Mouse (Mus musculus) limb, embryonic 12.5 days (tissue): ENCODE results near the gene Ptprk. TPM values are rescaled to one million over a fixed set of nuclear protein-coding genes. Genes with fewer than 3 reads are reported as not detected.
A peak's percentile ranks its signal among the peaks of the same experiment; 100 is the strongest.

Experiments used
- ATAC-seq: fragments of 200-750 bp; cut with Nextera tagmentation; 2 replicates; pipeline ENCODE4 v1.8.0; 2017; ENCODE audit warnings: low read depth, moderate TSS enrichment; ENCODE audit not compliant: insufficient number of reproducible peaks, insufficient read depth, low FRiP score, low TSS enrichment
- H3K27ac ChIP-seq: fragments of 300-500 bp; sonication (generic); 2 replicates; pipeline ENCODE4 v1.5.1; 2016; ENCODE audit warnings: mild to moderate bottlenecking, moderate library complexity
- H3K27me3 ChIP-seq: fragments of 300-500 bp; sonication (generic); 2 replicates; pipeline ENCODE4 v1.6.1; 2016; ENCODE audit warnings: mild to moderate bottlenecking, moderate library complexity
- H3K36me3 ChIP-seq: fragments of 300-500 bp; sonication (generic); 2 replicates; pipeline ENCODE4 v1.6.1; 2016; ENCODE audit warnings: mild to moderate bottlenecking, moderate library complexity
- H3K4me1 ChIP-seq: fragments of 300-500 bp; sonication (generic); replicated peaks from 2 replicates; pipeline ENCODE4 v1.6.1; 2016
- H3K4me2 ChIP-seq: fragments of 300-500 bp; sonication (generic); 2 replicates; pipeline ENCODE4 v1.6.1; 2016; ENCODE audit warnings: mild to moderate bottlenecking, moderate library complexity
- H3K4me3 ChIP-seq: fragments of 300-500 bp; sonication (generic); replicated peaks from 2 replicates; pipeline ENCODE4 v1.5.1; 2016; ENCODE audit warnings: mild to moderate bottlenecking
- H3K9ac ChIP-seq: fragments of 300-500 bp; sonication (generic); replicated peaks from 2 replicates; pipeline ENCODE4 v1.6.1; 2016; ENCODE audit warnings: mild to moderate bottlenecking, moderate library complexity
- H3K9me3 ChIP-seq: fragments of 300-500 bp; sonication (generic); 2 replicates; pipeline ENCODE4 v1.6.1; 2016; ENCODE audit warnings: mild to moderate bottlenecking, moderate library complexity
- WGBS: fragments of 180-500 bp; shearing (Covaris S2); methylation state at CpG from one replicate; pipeline ENCODE4 v1.1.7; 2016; 5-methylcytosine and 5-hydroxymethylcytosine counted together
- polyA plus RNA-seq: library from polyadenylated mRNA; unstranded; fragments of >200 nt; fragmentation: Nextera tagmentation; extraction: Ambion mirVana; gene quantifications from 2 replicates; pipeline ENCODE4 v1.2.1, GENCODE M21; 2016

Gene Ptprk
- polyA plus RNA-seq, 1 experiment from 2014 or later = 44.8 TPM

DNA sequence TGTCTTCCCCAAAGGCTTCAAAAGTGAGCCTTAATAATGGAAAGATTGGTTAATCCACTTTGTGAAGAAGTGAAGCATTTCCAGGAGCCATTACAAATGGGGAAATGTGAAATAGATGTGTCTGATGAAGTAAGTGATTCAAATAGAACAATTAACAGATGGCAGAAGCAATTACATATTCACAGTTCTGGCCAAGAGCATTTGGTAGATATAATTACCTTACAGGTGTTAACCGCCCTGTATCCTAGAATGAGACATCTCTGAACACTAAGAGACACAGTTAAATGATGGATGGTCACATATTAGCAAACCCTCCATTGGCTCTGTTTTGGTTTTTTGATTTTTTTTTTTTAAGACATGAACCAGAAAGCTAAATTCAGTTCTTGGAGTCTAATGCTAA lies 361.5 kb downstream of the Ptprk start:
- no peaks in the 10 kb centered on the region for H3K27me3 ChIP-seq
- H3K4me3 ChIP-seq = no peak overlapping the region
- H3K4me2 ChIP-seq = no peak overlapping the region
- no peaks in the 10 kb centered on the region for H3K4me1 ChIP-seq
- H3K9ac ChIP-seq = no peak overlapping the region
- H3K9me3 ChIP-seq = no peaks in the 10 kb centered on the region
- H3K36me3 ChIP-seq = no peaks in the 10 kb centered on the region
- 89% methylated on average over 1 of the region's 1 CpGs for WGBS
- H3K27ac ChIP-seq = no peak overlapping the region
- ATAC-seq = no peak

DNA sequence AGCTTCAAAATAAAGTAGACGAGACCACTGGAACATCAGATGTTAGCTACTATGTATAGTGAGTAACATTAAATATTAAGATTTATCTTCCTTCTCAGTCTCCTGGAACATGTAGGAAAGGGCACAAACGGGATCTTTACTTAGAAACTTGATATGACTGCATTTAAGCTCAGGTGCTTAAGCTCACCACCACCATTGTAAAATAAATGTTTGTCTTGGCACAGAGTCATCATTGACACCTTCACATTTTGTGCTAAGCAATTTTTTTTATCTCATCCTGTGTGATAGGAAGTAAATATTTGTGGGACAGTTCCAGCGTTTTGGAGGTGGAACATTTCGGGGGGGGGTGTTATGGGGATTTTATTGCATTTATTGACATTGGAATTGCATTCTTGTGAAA lies 375.2 kb downstream of the Ptprk start:
- Histone ChIP-seq H3K9ac (no peak overlapping the region), H3K36me3 (no peaks in the 10 kb centered on the region), H3K27me3 (no peaks in the 10 kb centered on the region), H3K4me2 (no peak overlapping the region), H3K27ac (no peak overlapping the region), H3K4me1 (no peaks in the 10 kb centered on the region), H3K9me3 (no peaks in the 10 kb centered on the region), H3K4me3 (no peak overlapping the region)
- WGBS = 70% methylated on average over 4 of the region's 4 CpGs
- ATAC-seq = no peak

DNA sequence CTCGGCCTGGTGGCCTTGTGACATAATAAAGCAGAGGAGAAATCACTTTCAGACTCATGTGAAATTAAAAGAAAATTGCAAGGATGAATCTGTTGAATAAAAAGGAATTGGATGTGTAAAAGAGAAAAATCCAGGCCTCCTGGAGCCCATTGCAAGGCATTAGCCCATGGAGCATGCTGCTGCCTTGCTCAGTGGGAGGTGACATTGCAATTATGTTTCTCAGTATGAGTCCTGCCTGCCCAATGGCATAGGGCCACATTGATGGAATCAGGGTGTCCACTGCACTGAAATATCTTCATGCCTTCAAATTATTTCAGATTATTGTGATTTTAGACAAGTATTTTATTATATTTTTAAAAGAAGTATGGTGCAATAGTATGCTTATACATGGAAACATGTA lies 376.0 kb downstream of the Ptprk start:
- 40% methylated on average over 1 of the region's 1 CpGs for WGBS
- no peaks in the 10 kb centered on the region for H3K9me3 ChIP-seq
- H3K4me2 ChIP-seq = no peak overlapping the region
- ATAC-seq = no peak
- H3K27ac ChIP-seq = no peak overlapping the region
- no peaks in the 10 kb centered on the region for H3K27me3 ChIP-seq
- H3K36me3 ChIP-seq = no peaks in the 10 kb centered on the region
- H3K4me1 ChIP-seq = no peaks in the 10 kb centered on the region
- H3K9ac ChIP-seq = no peak overlapping the region
- H3K4me3 ChIP-seq = no peak overlapping the region

DNA sequence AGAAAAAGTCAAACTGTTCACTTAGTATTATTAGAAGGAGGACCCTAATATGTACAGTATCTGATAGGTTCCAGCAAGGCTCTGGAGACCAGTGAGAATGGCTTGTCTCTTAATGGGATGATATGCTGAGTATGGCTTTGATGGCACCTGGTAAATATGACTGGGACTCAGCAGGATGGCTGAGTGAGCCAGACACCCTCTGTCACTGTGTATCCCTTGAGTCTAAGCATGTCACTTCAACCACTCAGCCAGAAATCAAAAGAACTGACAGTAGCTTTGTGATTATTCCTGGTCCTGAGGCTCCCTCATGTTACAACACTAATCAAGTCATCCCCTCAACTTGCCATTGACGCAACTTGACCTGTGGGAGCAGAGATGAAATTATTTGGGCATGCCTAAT lies 383.4 kb downstream of the Ptprk start:
- Histone ChIP-seq H3K36me3 (no peaks in the 10 kb centered on the region), H3K27ac (no peak overlapping the region), H3K27me3 (no peaks in the 10 kb centered on the region), H3K9me3 (no peaks in the 10 kb centered on the region), H3K4me3 (no peak overlapping the region), H3K4me2 (no peak overlapping the region), H3K4me1 (no peaks in the 10 kb centered on the region), H3K9ac (no peak overlapping the region)
- 85% methylated on average over 1 of the region's 1 CpGs for WGBS
- ATAC-seq = no peak

DNA sequence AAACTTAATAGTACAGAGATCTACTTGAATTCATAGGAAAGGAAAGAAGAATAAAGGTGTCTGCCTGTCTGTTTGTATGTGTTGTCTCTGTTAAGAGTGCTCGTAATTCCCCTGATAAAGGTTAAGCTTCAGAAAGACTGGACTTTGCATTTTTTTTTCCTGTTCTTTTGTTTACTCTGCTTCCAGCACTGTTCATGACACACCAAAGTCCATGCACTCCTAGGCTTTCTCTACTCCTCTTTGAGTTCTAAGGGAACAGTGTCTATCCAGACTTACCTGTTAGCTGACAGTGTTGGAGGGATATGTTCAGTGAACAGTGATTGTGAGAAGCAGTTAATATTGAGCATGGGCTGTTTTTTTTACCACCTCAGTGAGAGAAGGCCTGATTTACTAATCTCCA lies 385.3 kb downstream of the Ptprk start:
- Histone ChIP-seq H3K9ac (no peak overlapping the region), H3K4me3 (no peak overlapping the region), H3K4me2 (no peak overlapping the region), H3K27me3 (no peaks in the 10 kb centered on the region), H3K36me3 (no peaks in the 10 kb centered on the region), H3K4me1 (no peaks in the 10 kb centered on the region), H3K9me3 (no peaks in the 10 kb centered on the region), H3K27ac (no peak overlapping the region)
- WGBS = 93% methylated on average over 1 of the region's 1 CpGs
- ATAC-seq = no peak

DNA sequence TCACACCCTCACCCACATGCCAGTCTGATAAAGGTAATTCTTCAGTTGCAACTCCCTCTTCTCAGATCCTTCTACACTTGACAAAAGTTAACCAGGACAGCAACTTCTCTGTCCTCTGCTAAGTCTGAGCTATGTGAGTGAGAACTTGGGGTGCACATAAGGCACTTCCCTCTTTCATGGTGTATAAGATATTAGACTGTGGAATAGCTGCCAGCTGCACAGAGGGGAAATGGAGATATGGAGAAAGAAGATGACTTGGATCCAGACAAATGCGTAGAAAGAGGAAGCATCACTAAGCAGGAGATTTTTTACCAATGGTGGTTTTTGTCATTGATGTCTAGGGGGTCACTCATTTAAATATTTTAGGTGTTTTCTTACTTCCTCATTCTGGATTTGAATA lies 389.1 kb downstream of the Ptprk start:
- H3K4me2 ChIP-seq = no peak overlapping the region
- no peaks in the 10 kb centered on the region for H3K27me3 ChIP-seq
- WGBS = 92% methylated on average over 1 of the region's 1 CpGs
- no peak overlapping the region for H3K27ac ChIP-seq
- no peak overlapping the region for H3K9ac ChIP-seq
- no peaks in the 10 kb centered on the region for H3K36me3 ChIP-seq
- no peaks in the 10 kb centered on the region for H3K4me1 ChIP-seq
- H3K9me3 ChIP-seq = no peaks in the 10 kb centered on the region
- no peak overlapping the region for H3K4me3 ChIP-seq
- no peak for ATAC-seq

DNA sequence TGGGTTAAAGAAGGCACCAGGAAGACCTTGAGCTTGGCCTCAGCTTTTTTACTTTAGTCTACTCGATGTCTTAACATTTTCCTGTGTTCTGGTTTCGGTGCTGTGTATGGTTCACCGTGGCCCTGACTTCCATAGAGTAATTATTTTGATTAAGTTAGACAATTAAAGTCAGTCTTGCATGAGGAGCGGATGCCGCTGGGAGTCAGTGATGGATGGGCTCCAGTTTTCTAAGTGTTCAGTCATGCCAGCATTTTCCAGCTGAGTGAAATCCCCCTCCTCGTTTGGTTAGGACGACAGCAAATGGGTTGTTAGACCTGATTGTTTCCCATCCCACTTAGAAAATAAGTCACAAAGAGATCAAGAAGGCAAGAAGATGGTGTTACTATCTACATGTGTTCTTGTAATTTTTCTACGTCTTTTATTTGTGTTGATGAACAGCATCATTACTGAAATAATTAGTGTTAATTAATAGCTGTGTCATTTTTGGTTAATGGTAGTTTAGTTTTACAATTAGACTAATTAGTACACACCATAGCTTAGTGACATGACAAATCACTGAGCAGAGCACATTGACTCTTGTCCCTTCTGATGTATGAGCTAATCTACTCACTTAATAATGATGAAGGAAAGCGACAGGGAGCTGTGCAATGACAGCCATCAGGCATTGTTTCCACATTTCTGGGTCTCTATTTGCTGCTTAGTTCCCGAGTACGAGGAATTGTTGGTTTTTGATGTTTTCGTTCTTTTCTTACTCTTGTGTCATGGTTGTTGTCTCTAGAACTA lies 390.3 kb downstream of the Ptprk start:
- no peak overlapping the region for H3K9ac ChIP-seq
- ATAC-seq = no peak
- 78% methylated on average over 12 of the region's 12 CpGs for WGBS
- H3K36me3 ChIP-seq = no peaks in the 10 kb centered on the region
- no peak overlapping the region for H3K4me2 ChIP-seq
- H3K27me3 ChIP-seq = no peaks in the 10 kb centered on the region
- H3K9me3 ChIP-seq = no peaks in the 10 kb centered on the region
- no peak overlapping the region for H3K27ac ChIP-seq
- H3K4me3 ChIP-seq = no peak overlapping the region
- H3K4me1 ChIP-seq = no peaks in the 10 kb centered on the region

DNA sequence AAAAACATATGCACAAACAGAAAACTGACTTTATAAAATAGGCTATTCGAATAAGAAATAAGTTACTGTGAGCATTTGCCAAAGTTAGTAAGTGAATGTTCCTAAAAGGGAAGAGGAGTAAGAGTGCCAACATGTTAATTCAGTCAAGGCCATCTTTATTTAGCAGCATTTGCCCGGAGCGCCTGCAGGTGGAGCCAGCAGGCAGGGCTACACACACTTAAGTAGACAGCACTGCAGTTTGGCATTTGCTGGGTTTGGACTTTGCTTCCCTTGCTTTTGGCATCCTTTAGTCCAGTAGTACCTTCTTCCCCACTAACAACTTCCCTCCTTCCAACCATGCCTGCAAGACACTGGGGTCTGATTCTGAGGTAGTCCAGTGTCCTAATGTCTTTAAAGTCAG lies 411.0 kb downstream of the Ptprk start:
- no peak for ATAC-seq
- WGBS = 44% methylated on average over 3 of the region's 3 CpGs

DNA sequence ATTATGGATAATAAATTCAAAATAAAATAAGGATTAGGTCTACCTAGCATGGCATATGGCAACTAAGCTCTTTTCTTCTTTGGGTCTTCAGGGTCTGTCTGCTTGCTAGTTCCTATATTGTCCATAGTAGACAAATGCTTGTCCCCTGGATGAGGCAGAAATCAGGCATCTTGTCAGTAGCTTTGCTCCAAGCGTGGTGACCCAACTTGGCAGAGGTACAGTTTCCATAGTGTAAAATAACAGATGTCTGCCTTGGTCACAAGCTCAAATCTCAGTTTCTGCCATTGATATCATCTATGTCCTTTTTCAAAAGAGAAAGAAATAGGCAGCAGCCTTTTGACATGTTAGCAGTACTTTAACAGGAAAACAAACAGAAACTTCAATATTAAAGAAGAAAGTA lies 416.4 kb downstream of the Ptprk start:
- Histone ChIP-seq H3K9ac (no peak overlapping the region), H3K27ac (no peak overlapping the region), H3K9me3 (no peaks in the 10 kb centered on the region), H3K4me1 (peaks cover 12% of the 10 kb centered on the region), H3K36me3 (peaks cover 5% of the 10 kb centered on the region; the same call in 1 of the 2 replicates), H3K27me3 (no peaks in the 10 kb centered on the region), H3K4me2 (no peak overlapping the region), H3K4me3 (no peak overlapping the region)
- ATAC-seq = no peak
- WGBS = 94% methylated on average over 1 of the region's 1 CpGs

More for the DNA sequence above, 411.0 kb downstream of the Ptprk start:
- H3K27me3 ChIP-seq = no peaks in the 10 kb centered on the region
- no peak overlapping the region for H3K9ac ChIP-seq
- H3K4me1 ChIP-seq = no peaks in the 10 kb centered on the region
- no peak overlapping the region for H3K27ac ChIP-seq
- no peaks in the 10 kb centered on the region for H3K9me3 ChIP-seq
- no peak overlapping the region for H3K4me2 ChIP-seq
- no peak overlapping the region for H3K4me3 ChIP-seq
- H3K36me3 ChIP-seq = no peaks in the 10 kb centered on the region

DNA sequence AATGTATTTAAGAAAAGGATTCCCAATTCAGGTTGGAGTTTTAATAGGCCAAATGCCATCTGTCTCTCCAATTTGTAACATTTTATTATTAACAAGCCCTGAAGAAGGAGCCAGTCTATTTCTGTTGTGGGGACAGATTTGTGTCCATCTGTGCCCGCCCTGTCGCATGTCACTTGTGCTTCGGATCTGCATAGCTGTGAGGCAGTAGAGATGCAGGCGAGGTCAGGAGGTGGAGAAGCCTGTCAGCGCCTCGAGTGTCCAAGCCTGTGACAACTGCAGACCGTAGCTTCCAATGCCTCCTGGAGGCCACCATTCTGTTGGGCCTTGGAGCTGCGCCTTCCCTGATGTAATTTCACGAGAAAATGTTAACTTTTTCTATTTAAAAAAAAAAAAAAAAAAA lies 417.6 kb downstream of the Ptprk start:
- H3K4me1 ChIP-seq = peaks cover 12% of the 10 kb centered on the region

DNA sequence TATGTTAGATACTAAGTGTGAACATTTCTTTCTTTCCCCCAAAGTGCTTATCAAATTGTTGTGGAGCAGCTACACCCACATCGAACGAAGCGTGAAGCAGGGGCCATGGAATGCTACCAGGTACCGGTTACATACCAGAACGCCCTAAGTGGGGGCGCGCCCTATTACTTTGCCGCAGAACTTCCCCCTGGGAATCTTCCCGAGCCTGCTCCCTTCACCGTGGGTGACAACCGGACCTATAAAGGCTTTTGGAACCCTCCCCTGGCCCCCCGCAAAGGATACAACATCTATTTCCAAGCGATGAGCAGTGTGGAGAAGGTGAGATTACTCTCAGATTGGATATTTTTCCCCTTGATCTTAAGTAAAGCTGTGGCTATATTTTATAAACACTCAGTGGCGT lies 418.2 kb downstream of the Ptprk start:
- Histone ChIP-seq H3K9me3 (no peaks in the 10 kb centered on the region), H3K27ac (peak overlapping the region; percentile 53; the same call in 1 of the 2 replicates), H3K4me3 (no peak overlapping the region), H3K27me3 (no peaks in the 10 kb centered on the region), H3K9ac (0 out of 2 replicates have a peak overlapping the region, but pooled peaks have one; percentile 34), H3K4me1 (peaks cover 12% of the 10 kb centered on the region), H3K36me3 (peaks cover 5% of the 10 kb centered on the region; the same call in 1 of the 2 replicates), H3K4me2 (peak overlapping the region; percentile 26; the same call in 1 of the 2 replicates)
- ATAC-seq = no peak
- WGBS = 56% methylated on average over 14 of the region's 14 CpGs

More for the DNA sequence above, 417.6 kb downstream of the Ptprk start:
- 70% methylated on average over 9 of the region's 9 CpGs for WGBS
- no peak for ATAC-seq
- Histone ChIP-seq H3K36me3 (peaks cover 5% of the 10 kb centered on the region; the same call in 1 of the 2 replicates), H3K9ac (no peak overlapping the region), H3K27ac (no peak overlapping the region), H3K4me3 (no peak overlapping the region), H3K27me3 (no peaks in the 10 kb centered on the region), H3K9me3 (no peaks in the 10 kb centered on the region), H3K4me2 (no peak overlapping the region)
